Mouse (Mus musculus) midbrain, embryonic 12.5 days (tissue): ENCODE measurements around the gene Smpd2. TPM values are rescaled to one million over a fixed set of nuclear protein-coding genes. Genes with fewer than 3 reads are reported as not detected.
A peak's percentile ranks its signal among the peaks of the same experiment; 100 is the strongest.

Experiments used
- ATAC-seq: fragments of 200-750 bp; cut with Nextera tagmentation; 2 replicates; pipeline ENCODE4 v1.8.0; 2017; ENCODE audit warnings: low read depth, moderate TSS enrichment, moderate library complexity; ENCODE audit not compliant: low FRiP score
- H3K27ac ChIP-seq: fragments of 300-500 bp; sonication (generic); replicated peaks from 2 replicates; pipeline ENCODE4 v1.5.1; 2016; ENCODE audit warnings: mild to moderate bottlenecking
- H3K27me3 ChIP-seq: fragments of 300-500 bp; sonication (generic); 2 replicates; pipeline ENCODE4 v1.6.1; 2016; ENCODE audit warnings: mild to moderate bottlenecking
- H3K36me3 ChIP-seq: fragments of 300-500 bp; sonication (generic); 2 replicates; pipeline ENCODE4 v1.6.1; 2016
- H3K4me1 ChIP-seq: fragments of 300-500 bp; sonication (generic); 2 replicates; pipeline ENCODE4 v1.6.1; 2016
- H3K4me2 ChIP-seq: fragments of 300-500 bp; sonication (generic); replicated peaks from 2 replicates; pipeline ENCODE4 v1.6.1; 2016; ENCODE audit warnings: mild to moderate bottlenecking, moderate library complexity
- H3K4me3 ChIP-seq: fragments of 300-500 bp; sonication (generic); 2 replicates; pipeline ENCODE4 v1.5.1; 2016; ENCODE audit warnings: mild to moderate bottlenecking
- H3K9ac ChIP-seq: fragments of 300-500 bp; sonication (generic); replicated peaks from 2 replicates; pipeline ENCODE4 v1.6.1; 2016; ENCODE audit warnings: mild to moderate bottlenecking, moderate library complexity
- H3K9me3 ChIP-seq: fragments of 300-500 bp; sonication (generic); 2 replicates; pipeline ENCODE4 v1.6.1; 2016; ENCODE audit warnings: mild to moderate bottlenecking
- WGBS: fragments of 180-500 bp; shearing (Covaris S2); methylation state at CpG from one replicate; pipeline ENCODE4 v1.1.7; 2016; 5-methylcytosine and 5-hydroxymethylcytosine counted together
- polyA plus RNA-seq: library from polyadenylated mRNA; unstranded; fragments of >200 nt; fragmentation: Nextera tagmentation; extraction: Ambion mirVana; gene quantifications from 2 replicates; pipeline ENCODE4 v1.2.1, GENCODE M21; 2016

Gene Smpd2
- polyA plus RNA-seq, 1 experiment from 2014 or later = 53.1 TPM

DNA sequence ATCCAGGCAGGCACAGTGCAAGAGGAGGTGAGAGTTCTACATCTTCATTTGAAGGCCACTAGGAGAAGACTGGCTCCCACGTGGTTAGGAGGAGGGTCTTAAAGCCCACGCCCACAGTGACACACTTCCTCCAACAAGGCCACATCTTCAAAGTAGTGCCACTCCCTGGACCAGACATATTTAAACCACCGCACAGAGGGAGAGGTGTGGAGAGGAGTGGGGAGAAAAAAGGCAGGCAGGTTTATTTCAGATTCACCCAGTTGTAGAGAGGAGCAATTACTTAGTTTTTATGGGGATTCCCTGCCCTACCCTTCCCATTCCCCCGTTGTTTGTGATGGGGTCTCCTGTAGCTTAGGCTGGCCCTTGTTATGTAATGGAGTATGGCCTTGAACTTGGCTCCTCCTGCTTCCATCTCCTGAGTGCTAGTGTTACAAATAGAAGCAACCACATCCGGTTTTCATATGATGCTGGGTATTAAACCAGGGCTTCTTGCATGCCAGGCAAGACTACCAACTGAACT, 17.1 kb downstream of the Smpd2 start:
- 77% methylated on average over 5 of the region's 5 CpGs for WGBS

GRCm38 (mm10) chr10:41472534-41472933, 17.6 kb downstream of the Smpd2 start:
- H3K4me3 ChIP-seq = no peak overlapping the region
- no peaks in the 10 kb centered on the region for H3K9me3 ChIP-seq
- no peak for ATAC-seq

More for the DNA sequence above, 17.1 kb downstream of the Smpd2 start:
- H3K4me2 ChIP-seq = no peak overlapping the region
- H3K9ac ChIP-seq = no peak overlapping the region
- ATAC-seq = no peak
- peaks cover 20% of the 10 kb centered on the region for H3K4me1 ChIP-seq
- no peak overlapping the region for H3K4me3 ChIP-seq
- no peak overlapping the region for H3K27ac ChIP-seq
- H3K27me3 ChIP-seq = peaks cover 3% of the 10 kb centered on the region; the same call in 1 of the 2 replicates
- H3K36me3 ChIP-seq = 0 out of 2 replicates have a peak, but pooled peaks cover 8% of the 10 kb centered on the region
- H3K9me3 ChIP-seq = no peaks in the 10 kb centered on the region

DNA sequence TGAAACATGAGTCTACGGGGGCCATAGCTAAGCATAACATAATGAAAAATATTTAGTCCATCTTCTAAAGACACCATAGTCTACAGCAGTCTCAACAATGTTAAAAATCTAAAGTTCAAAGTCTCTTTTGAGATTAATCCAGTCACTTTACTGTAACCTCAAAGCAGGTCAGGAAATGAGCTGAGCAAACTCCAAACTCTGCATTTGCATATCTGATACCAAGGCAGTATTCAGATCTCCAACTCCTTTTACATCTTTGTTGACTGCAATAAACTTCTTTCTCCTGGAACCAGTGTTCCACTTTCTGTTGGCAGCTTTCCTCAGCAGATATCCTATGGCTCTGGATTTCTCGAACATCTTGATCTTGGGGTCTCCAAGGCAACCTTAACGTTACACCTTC, 19.5 kb downstream of the Smpd2 start:
- Histone ChIP-seq H3K36me3 (0 out of 2 replicates have a peak, but pooled peaks cover 11% of the 10 kb centered on the region), H3K4me2 (no peak overlapping the region), H3K27ac (no peak overlapping the region), H3K4me1 (peaks cover under 1% of the 10 kb centered on the region; the same call in 1 of the 2 replicates), H3K9ac (no peak overlapping the region), H3K27me3 (peaks cover 3% of the 10 kb centered on the region; the same call in 1 of the 2 replicates), H3K4me3 (no peak overlapping the region), H3K9me3 (no peaks in the 10 kb centered on the region)
- WGBS = 88% methylated on average over 3 of the region's 3 CpGs
- no peak for ATAC-seq

More at GRCm38 (mm10) chr10:41472534-41472933, 17.6 kb downstream of the Smpd2 start:
- Histone ChIP-seq H3K9ac (no peak overlapping the region), H3K27me3 (peaks cover 3% of the 10 kb centered on the region; the same call in 1 of the 2 replicates), H3K36me3 (0 out of 2 replicates have a peak, but pooled peaks cover 9% of the 10 kb centered on the region), H3K27ac (no peak overlapping the region), H3K4me2 (no peak overlapping the region), H3K4me1 (peaks cover 15% of the 10 kb centered on the region; the same call in 1 of the 2 replicates)

GRCm38 (mm10) chr10:41467325-41467724, 22.8 kb downstream of the Smpd2 start:
- no peak for ATAC-seq

GRCm38 (mm10) chr10:41464401-41464955, 25.7 kb downstream of the Smpd2 start:
- H3K4me3 ChIP-seq = no peak overlapping the region
- no peaks in the 10 kb centered on the region for H3K9me3 ChIP-seq
- H3K4me2 ChIP-seq = no peak overlapping the region
- peaks cover 45% of the 10 kb centered on the region for H3K36me3 ChIP-seq
- no peak overlapping the region for H3K27ac ChIP-seq
- H3K9ac ChIP-seq = no peak overlapping the region
- peaks cover 3% of the 10 kb centered on the region; the same call in 1 of the 2 replicates for H3K4me1 ChIP-seq
- no peak for ATAC-seq
- WGBS = 38% methylated on average over 15 of the region's 15 CpGs
- H3K27me3 ChIP-seq = no peaks in the 10 kb centered on the region

More at GRCm38 (mm10) chr10:41467325-41467724, 22.8 kb downstream of the Smpd2 start:
- Histone ChIP-seq H3K4me2 (no peak overlapping the region), H3K27me3 (no peaks in the 10 kb centered on the region), H3K4me3 (no peak overlapping the region), H3K36me3 (peaks cover 28% of the 10 kb centered on the region), H3K9me3 (no peaks in the 10 kb centered on the region), H3K27ac (no peak overlapping the region), H3K9ac (no peak overlapping the region), H3K4me1 (no peaks in the 10 kb centered on the region)
- WGBS = 32% methylated on average over 6 of the region's 6 CpGs

DNA sequence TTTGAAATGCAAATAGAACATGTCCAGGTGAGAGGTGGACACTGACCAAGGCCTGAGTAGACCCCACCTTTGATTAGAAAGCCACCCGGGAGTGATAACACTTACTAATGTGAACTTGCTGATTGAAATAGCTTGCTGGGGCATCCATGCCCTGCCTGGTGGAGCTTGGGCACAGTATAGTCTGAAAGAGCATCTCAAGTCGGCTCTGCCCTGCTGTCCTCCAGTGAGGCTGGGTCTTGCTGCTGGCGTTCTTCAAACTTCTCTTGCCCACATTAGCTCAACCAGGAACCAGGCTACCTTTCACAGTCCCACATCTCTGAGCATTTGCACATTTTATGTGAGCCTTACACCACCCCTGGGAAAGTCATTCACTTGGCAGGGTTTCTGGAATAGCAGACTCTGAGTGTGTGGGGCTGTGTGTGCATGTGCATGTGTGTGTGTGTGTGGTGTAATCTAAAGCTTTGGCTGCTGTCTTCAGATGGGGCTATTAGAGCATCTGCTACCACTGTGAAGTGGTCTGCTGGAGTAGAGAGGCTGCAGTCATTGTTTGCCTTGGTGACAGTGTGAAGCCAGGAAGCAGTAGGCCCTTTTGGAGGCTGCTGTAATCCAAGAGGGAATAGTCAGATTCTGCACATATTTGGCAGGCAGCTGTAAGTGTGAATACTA, 29.0 kb downstream of the Smpd2 start:
- H3K4me2 ChIP-seq = no peak overlapping the region

GRCm38 (mm10) chr10:41460501-41460900, 29.7 kb downstream of the Smpd2 start:
- 36% methylated on average over 2 of the region's 2 CpGs for WGBS
- ATAC-seq = no peak
- Histone ChIP-seq H3K9ac (no peak overlapping the region; the same call in 1 of the 2 replicates), H3K4me2 (no peak overlapping the region), H3K4me1 (peaks cover 3% of the 10 kb centered on the region; the same call in 1 of the 2 replicates), H3K27ac (0 out of 2 replicates have a peak overlapping the region, but pooled peaks have one; percentile 15), H3K4me3 (no peak overlapping the region), H3K27me3 (no peaks in the 10 kb centered on the region), H3K36me3 (peaks cover 65% of the 10 kb centered on the region), H3K9me3 (no peaks in the 10 kb centered on the region)

More for the DNA sequence above, 29.0 kb downstream of the Smpd2 start:
- peaks cover 3% of the 10 kb centered on the region; the same call in 1 of the 2 replicates for H3K4me1 ChIP-seq
- H3K36me3 ChIP-seq = peaks cover 59% of the 10 kb centered on the region
- ATAC-seq = no peak
- H3K27me3 ChIP-seq = no peaks in the 10 kb centered on the region
- H3K9me3 ChIP-seq = no peaks in the 10 kb centered on the region
- no peak overlapping the region for H3K4me3 ChIP-seq
- H3K9ac ChIP-seq = no peak overlapping the region
- H3K27ac ChIP-seq = 0 out of 2 replicates have a peak overlapping the region, but pooled peaks have one; percentile 15
- WGBS = 90% methylated on average over 3 of the region's 3 CpGs

DNA sequence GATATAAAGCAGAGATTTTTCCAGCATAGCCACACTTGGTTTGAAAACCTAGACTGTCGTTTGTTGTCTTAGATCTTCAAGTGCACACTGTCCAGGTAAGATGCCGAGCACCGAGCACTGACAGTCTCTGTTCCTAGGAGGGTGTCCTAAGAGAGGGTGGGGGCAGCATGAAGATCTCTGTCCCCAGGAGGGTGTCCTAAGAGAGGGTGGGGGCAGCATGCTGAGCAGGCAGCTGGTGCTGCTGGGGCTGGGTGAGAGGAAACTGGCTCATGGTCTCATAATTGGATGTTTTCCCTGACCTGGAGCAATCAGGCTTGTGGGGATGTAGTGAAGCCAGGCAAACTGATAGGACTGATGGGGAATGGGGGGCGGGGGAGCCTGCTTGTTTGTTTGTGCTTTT, 30.2 kb downstream of the Smpd2 start:
- Histone ChIP-seq H3K9me3 (no peaks in the 10 kb centered on the region), H3K4me1 (peaks cover 3% of the 10 kb centered on the region; the same call in 1 of the 2 replicates), H3K9ac (no peak overlapping the region), H3K27me3 (no peaks in the 10 kb centered on the region), H3K4me3 (no peak overlapping the region), H3K36me3 (peaks cover 68% of the 10 kb centered on the region), H3K4me2 (no peak overlapping the region), H3K27ac (no peak overlapping the region)
- 76% methylated on average over 4 of the region's 4 CpGs for whole genome bisulfite sequencing
- no peak for ATAC-seq

GRCm38 (mm10) chr10:41452791-41453190, 37.4 kb downstream of the Smpd2 start:
- peaks cover 35% of the 10 kb centered on the region for H3K36me3 ChIP-seq
- no peak for ATAC-seq
- no peaks in the 10 kb centered on the region for H3K9me3 ChIP-seq
- WGBS = 90% methylated on average over 3 of the region's 3 CpGs
- no peak overlapping the region for H3K27ac ChIP-seq
- H3K4me2 ChIP-seq = no peak overlapping the region
- peaks cover 21% of the 10 kb centered on the region for H3K4me1 ChIP-seq
- no peak overlapping the region for H3K4me3 ChIP-seq
- H3K27me3 ChIP-seq = no peaks in the 10 kb centered on the region
- no peak overlapping the region for H3K9ac ChIP-seq

GRCm38 (mm10) chr10:41451656-41452055, 38.5 kb downstream of the Smpd2 start:
- Histone ChIP-seq H3K9me3 (no peaks in the 10 kb centered on the region), H3K27ac (no peak overlapping the region), H3K9ac (no peak overlapping the region), H3K4me1 (peaks cover 21% of the 10 kb centered on the region), H3K36me3 (peaks cover 27% of the 10 kb centered on the region), H3K4me3 (no peak overlapping the region), H3K4me2 (peak overlapping the region; percentile 62; the same call in 1 of the 2 replicates), H3K27me3 (no peaks in the 10 kb centered on the region)
- no peak for ATAC-seq
- 94% methylated on average over 9 of the region's 9 CpGs for WGBS

- H3K4me3 ChIP-seq = peak overlapping the region; percentile 92
- no peaks in the 10 kb centered on the region for H3K9me3 ChIP-seq
- 58% methylated on average over 18 of the region's 18 CpGs for WGBS
- peaks cover 21% of the 10 kb centered on the region for H3K4me1 ChIP-seq
- H3K27me3 ChIP-seq = no peaks in the 10 kb centered on the region
- H3K36me3 ChIP-seq = peaks cover 20% of the 10 kb centered on the region
- no peak overlapping the region for H3K27ac ChIP-seq
- peak overlapping the region; percentile 78 for H3K9ac ChIP-seq
- peak; percentile 5 for ATAC-seq
- H3K4me2 ChIP-seq = peak overlapping the region; percentile 62
These were observed 39.2 kb downstream of the Smpd2 start for GRCm38 (mm10) chr10:41450780-41451522.
